Mouse (Mus musculus): ENCODE measurements around the gene Akap5. TPM values are rescaled to one million over a fixed set of nuclear protein-coding genes. Genes with fewer than 3 reads are reported as not detected.

The Akap5 gene
- total RNA-seq (2023; ENCODE audit: inconsistent age) = 1.5 to 2.7 TPM (median 2.1 TPM) in 4 replicates

DNA sequence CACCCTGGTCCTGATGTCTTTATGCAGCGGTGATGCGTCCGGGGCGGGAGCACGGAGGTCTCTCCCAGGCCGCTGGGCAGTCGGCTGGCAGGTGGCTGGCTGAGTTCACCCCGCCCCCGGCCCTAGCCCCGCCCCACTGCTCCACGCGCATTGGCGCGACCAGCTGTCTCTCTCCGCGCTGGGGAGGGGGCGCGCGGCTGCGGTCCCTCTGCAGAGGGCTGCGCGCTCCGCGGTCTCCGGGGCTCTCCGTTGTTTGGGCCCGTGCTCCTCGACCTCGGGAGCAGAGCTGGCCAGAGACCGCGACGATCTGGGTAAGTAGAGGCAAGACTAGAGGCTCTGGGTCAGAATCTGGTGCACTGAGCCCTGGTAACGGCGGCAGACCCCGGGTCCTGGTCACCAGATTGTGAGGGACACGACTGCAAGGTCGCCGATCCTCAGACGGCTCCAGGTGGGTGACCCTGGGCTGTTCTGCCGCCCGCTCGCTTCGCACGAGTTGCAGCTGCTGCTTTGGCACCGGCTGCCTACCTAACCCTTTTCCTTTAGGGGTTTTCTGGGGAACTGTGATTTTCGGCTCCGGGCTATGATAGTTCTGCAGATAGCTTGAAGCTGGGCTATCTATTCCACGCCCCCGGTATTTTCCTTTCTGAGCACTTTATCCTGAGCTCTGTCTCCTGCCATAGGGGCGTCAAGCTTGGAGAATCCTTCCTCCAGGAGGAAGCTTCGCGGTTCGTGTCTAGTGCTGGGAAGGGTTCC is at the start of gene Akap5:
TSS of gene Akap5 (plus strand) at position 213 of the 753 bp plus-strand sequence.

DNA sequence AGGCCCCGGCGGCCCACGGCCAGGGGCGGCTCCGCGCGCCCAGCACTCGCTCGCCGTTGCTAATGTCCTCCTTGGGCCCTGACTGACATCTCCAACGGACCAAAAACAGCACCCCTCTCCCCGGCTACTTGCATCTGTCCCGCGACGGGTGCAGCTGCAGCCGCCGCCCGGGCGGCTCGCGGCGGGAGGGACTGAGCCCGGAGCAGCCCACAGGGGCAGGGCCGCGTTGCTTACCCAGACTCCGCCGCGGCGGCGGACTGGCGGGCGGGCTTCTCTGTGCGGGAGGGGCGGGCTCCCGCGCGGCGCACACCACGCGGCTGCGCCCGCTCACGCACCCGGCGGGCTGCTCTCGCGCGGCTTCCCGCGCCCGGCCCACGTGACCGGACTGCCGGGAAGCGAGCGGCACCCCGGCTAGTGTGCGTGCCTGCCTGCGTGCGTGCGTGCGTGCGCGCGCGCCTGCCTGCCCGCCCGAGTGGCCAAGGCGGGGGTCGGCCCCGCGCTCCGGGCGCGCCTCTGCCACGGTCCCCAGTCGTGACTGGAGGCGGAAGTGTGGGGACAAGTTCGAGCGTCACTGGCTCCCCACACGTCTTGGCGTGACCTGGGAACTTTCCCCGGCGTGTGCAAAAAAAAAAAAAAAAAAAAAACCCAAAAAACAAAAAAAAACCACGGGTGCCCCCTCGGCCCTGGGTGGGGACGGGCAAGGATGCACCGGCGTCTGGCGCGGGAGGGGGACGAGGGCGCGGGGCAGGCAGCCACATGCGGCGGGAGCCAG is 44.7 kb downstream of the Akap5 start, which contains the start of gene Zbtb25:
TSS of gene Zbtb25 (minus strand) at position 397 of the 772 bp plus-strand sequence.

DNA sequence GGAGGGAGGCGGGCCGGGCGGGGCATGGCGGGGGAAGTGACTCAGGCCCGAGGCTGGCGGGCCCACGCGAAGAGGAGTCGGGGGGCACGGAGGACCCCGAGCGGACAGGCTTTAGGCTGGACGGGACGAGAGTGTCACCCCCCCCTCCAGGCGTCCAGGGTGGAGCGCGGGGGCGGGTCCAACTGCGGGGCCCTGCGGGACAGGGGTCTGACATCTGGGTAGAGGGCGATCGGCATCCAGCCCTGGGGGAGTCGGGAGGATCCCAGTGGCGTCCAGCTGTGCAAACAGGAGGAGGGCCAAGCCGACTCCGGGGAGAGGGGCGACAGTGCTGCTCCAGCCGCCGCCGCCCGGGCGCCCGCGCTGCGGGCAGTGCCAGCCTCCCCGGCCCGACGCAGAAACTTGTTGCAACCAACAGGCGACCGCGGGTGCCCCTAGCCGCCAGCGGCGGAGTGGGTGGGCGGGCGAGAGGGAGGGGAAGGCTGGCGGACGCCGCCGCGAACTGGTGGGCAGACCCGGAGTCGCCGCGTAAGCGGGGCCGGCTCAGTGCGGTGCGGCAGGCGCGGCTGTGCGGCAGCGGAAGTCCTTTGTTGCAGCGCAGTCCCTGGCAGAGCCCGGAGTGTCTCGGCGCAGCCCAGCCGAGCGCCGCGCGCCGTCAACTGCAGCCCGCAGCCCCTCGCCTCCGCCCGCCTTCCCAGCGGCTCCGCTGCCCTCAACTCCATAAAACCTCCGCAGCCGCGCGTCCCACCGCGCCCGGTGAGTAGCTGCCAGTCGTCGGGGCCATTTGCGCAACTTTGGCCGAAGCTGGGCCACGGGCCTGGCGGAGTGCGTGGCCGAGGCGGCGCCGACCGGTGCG is 45.5 kb downstream of the Akap5 start, which contains the start of gene Zbtb1:
TSS of gene Zbtb1 (plus strand) at position 289 of the 853 bp plus-strand sequence.

Other genes with a start within 250 kb of the Akap5 start
- gene Esr2, start 147.6 kb upstream of the Akap5 start, total RNA-seq (2023; ENCODE audit: inconsistent age) = 0.15 to 0.22 TPM (median 0.18 TPM) in 3 of 4 replicates, not detected in the other
- gene Tex21, start 78.1 kb upstream of the Akap5 start, total RNA-seq (2023; ENCODE audit: inconsistent age) = 1.1 to 1.7 TPM (median 1.4 TPM) in 4 replicates
- 50.5 to 64.3 TPM (median 58.9 TPM) in 4 replicates for gene Mthfd1, start 69.6 kb upstream of the Akap5 start, total RNA-seq (2023; ENCODE audit: inconsistent age)
- gene Zbtb25, start 44.7 kb downstream of the Akap5 start, total RNA-seq (2023; ENCODE audit: inconsistent age) = 35.4 to 41.0 TPM (median 37.8 TPM) in 4 replicates
- 14.8 to 16.1 TPM (median 15.6 TPM) in 4 replicates for gene Zbtb1, start 45.4 kb downstream of the Akap5 start, total RNA-seq (2023; ENCODE audit: inconsistent age)
- 9.6 to 13.4 TPM (median 12.7 TPM) in 4 replicates for gene Hspa2, start 79.3 kb downstream of the Akap5 start, total RNA-seq (2023; ENCODE audit: inconsistent age)
- 0.61 TPM in 1 of 4 replicates, not detected in the others for gene Ppp1r36, start 92.6 kb downstream of the Akap5 start, total RNA-seq (2023; ENCODE audit: inconsistent age)
- gene Plekhg3, start 206.0 kb downstream of the Akap5 start, total RNA-seq (2023; ENCODE audit: inconsistent age) = 26.9 to 29.8 TPM (median 29.0 TPM) in 4 replicates

Measured in B cell, adult (primary cell).